Mouse (Mus musculus): ENCODE results near the gene Esrrg.

Esrrg gene

GRCm38 (mm10) chr1:187710434-187710948 lies 101.9 kb downstream of the Esrrg start:
- no peak for DNase-seq

- no peak for DNase-seq
Observed at GRCm38 (mm10) chr1:187721035-187721434, 112.4 kb downstream of the Esrrg start.

DNA sequence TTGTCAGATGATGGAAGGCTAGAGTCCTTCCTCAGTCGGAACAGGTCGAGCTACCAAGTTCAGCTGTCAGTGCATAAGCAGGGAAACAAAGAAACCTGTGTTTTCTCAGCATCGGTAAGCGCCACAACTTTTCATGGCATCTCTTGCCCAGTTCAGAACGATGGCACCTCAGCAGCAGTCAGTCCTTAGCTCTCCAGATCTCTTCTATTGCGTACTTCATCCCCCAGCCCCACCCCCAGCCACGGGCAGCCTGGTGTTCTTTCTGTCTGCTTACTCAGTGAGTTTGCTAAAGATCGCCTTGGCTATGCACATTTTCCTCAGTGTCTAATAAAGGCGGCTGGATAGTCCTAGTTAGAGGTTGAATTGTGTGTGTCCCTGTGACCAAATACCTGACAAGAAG lies 113.4 kb downstream of the Esrrg start:
- no peak for DNase-seq

DNA sequence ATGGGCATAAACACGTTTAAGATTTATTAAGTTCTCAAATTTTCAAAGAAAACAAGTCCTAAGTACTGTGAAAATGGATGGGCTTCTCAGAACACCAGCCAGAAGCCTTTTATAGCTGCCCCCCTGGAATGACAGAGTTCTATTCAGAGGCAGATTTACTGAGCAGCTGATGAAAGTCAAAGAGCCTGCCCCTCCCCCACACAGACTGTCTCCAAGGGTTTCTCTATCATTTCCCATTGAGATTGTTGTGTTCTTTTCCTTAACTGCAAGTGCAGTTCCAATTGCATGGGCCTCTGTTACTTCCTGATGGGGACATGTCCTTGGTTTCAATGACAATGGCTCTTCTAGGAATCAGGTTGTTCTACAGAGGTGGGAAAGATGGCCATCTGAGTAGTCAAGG lies 116.1 kb downstream of the Esrrg start:
- DNase-seq: no peak

DNA sequence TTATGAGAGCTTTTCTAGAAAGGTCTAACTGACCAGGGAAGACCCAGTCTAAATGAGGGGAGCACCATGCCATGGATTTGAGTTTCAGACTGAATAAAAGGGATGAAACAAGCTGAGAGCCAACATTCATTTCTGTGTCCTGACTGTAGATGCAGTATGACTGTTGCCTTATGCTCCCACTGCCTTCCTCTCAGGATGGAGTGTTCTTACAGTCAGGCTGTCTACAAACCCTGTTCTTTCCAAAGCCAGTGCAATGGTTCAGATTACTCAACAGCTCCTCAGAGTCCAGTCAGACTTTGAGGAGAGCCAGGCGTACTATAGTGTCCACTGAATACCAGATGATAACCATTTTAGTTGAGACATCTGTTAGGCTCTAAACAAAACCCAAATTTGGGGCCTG lies 116.8 kb downstream of the Esrrg start:
- no peak for DNase-seq

GRCm38 (mm10) chr1:187731171-187731570 lies 122.6 kb downstream of the Esrrg start:
- DNase-seq: no peak

- DNase-seq: no peak
Observed at GRCm38 (mm10) chr1:187736507-187736906, 127.9 kb downstream of the Esrrg start.

GRCm38 (mm10) chr1:187737296-187737695 lies 128.7 kb downstream of the Esrrg start:
- no peak for DNase-seq

- DNase-seq: no peak
Observed at GRCm38 (mm10) chr1:187740531-187740930, 131.9 kb downstream of the Esrrg start.

DNA sequence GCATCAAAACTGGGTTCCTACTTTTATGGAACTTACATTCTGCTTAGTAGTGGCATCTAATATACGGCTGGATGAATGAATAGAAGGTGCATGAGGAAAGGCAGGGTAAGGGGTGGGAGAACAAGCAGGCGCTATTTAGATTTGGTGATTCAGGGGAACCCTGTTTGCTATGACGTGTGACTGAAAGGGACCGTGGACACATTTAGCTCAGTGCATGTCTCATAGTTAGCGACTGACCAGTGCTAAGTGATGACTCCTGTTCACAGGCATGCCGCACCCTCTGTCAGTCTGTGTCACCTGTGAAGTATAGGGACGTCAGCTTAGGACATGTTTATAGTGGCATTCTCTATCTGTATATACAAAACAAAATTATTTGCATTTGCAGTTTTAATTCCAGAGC lies 132.7 kb downstream of the Esrrg start:
- no peak for DNase-seq

DNA sequence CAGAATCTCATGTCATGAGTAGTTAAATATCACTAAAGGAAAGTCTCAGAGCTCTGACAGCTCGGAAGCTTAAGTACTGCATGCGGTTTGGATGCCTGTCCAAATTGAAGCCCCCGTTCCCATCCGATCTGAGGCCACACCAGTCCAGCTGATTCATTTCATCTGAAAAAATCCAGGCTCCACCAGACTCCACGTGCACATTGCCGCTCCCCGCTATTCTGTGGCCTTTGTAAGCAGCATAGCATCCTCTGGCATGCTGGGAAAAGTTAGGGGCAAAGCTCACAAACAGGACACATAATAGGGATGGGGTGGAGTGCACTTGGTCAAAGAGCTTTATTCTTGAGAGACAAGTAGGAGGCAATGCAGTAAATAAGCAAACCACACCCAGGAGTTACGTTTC lies 133.5 kb downstream of the Esrrg start:
- no peak for DNase-seq

DNA sequence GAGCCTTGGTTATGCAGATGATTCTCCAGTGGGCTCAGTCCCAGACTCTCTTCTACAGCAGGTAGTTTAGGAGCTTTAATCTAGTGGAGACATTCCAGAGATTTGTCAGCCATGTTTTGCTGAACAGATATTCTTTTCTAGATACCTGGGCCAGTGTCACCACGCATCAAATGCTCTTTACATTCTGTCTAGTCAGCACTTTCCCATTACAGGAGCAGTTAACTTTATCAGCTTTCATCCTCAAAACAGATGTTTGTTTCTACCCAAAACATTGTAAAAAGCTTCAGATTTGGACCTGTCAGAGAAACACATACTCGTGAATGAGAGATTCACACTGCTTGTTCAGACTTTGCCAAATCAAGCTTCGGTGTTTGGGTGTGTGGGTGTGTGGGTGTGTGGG lies 140.7 kb downstream of the Esrrg start:
- no peak for DNase-seq

DNA sequence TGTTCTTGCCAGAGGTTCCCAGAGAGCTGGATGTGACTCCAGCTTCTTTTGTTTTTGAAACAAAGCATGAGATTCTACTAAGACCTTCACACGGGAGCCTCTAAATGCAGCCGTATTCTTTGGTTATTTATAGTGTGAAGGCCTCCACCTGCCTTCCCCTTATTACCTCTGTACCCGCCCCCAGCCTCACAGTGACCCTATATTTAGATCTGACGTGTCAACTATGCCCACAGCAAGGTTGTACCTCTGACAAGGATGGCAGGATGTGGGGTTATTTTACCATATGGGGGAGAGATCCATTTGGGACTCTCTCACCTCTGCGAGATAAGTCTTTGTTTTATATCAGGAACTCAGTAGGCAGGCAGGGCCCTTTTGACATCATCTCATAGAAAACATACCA lies 141.3 kb downstream of the Esrrg start:
- DNase-seq: no peak

DNA sequence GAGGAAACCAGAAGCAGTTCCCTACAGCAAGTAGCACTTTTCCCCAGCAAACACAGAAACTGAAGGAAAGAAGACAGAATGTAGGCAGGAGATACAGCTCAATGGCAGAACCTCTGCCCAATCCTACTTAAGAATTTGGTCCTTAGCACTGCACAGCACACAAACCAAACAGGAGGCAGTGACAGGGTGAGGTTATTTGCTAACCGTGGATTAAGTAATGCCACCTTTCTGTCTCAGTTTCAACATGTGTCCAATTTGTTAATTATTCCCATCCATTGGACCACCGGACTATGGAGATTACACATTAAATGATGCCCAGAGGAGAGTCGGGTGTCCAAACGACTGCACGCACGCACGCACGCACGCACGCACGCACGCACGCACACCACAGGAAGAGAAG lies 146.9 kb downstream of the Esrrg start:
- DNase-seq: no peak

DNA sequence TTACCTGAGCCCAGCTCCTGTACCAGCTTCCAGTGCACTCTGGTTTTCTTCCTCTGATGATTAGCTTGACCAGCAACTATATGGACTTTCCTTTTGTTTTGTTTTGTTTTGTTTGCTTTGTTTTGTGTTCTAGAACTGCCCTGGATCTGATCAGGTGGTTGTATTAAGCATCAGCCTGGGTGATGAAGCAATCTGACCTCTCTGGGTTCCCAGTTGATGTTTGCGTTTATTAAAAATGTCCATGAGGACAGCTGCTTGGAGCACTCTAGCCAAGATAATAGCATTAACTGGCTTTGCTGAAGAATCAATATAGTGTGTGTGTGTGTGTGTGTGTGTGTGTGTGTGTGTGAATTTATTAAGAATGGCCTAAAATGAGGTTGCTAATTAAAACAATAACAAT lies 149.4 kb downstream of the Esrrg start:
- no peak for DNase-seq

GRCm38 (mm10) chr1:187758546-187758945 lies 150.0 kb downstream of the Esrrg start:
- no peak for DNase-seq

GRCm38 (mm10) chr1:187759536-187759935 lies 150.9 kb downstream of the Esrrg start:
- DNase-seq: no peak

GRCm38 (mm10) chr1:187762641-187763450 lies 154.3 kb downstream of the Esrrg start:
- DNase-seq: no peak

DNA sequence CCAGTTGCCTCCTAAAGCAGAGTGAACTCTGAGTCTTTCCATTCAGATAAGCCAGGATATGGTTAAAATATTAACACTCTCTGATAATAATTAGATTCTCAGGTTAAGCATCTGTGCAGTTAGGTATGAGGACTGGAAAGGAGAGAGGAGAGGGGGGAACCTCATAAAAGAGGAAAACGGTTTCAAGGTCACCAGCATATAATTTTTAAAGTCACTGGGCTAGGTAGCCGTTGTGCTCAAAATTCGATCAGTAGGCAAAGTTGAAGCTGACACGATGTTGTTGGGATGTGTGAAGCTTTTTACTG lies 154.8 kb downstream of the Esrrg start:
- no peak for DNase-seq

GRCm38 (mm10) chr1:187763821-187764220 lies 155.2 kb downstream of the Esrrg start:
- no peak for DNase-seq

DNA sequence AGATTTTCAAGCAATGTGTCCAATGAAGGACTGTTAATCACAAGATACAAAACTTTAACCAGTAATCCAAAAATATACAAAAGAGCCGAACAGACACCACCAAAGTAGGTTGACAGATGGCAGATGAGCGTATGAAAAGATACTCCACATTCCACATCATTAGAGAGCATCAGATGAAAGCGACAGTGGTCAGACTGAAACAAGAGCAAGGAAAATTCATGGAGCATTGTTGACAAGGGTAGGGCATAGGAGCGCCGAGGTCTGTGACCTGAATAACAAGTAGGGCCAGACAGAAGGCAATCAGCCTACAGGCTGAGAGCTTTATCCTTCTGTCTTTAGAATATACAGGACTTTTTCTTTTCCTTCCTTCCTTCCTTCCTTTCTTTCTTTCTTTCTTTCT lies 157.0 kb downstream of the Esrrg start:
- no peak for DNase-seq

DNA sequence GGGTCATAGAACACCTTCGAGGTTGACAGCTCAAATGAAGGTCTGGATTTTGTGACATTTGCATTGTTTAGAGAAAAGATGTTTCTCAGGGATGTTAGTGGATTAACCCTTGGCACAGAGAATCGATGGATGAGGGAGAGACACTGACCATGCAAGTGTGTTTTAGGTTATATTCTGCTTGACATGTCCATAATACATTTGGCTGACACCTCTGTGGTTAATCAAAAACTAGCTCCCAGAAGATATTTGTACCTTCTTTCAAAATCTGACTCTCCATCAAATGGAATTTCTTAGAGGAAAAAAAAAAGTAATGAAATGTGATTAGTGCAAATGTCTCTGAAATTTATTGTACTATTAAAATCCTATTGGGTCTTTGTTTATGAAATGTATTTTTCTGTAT lies 158.8 kb downstream of the Esrrg start:
- DNase-seq: no peak

DNA sequence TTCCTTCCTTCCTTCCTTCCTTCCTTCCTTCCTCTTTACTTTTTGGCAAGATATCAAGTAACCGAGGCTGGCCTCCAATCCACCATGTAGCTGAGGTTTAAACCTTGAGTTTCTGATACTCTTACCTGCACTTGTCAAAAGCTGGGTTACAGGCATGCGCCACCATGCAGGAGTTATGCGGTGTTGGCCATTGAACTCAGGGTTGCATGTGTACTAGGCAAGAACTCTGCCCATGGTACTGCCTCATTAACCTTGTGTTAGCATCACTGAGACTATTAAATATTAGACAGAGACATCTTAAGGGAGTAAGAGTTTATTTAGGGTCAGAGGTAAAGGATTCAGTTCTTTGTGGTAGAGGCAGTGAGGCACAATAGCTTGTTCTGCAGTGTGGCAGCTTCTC lies 161.6 kb downstream of the Esrrg start:
- no peak for DNase-seq

GRCm38 (mm10) chr1:187771067-187771466 lies 162.5 kb downstream of the Esrrg start:
- DNase-seq: no peak

GRCm38 (mm10) chr1:187779589-187780178 lies 171.1 kb downstream of the Esrrg start:
- DNase-seq: no peak
